In the genomic region with DNA sequence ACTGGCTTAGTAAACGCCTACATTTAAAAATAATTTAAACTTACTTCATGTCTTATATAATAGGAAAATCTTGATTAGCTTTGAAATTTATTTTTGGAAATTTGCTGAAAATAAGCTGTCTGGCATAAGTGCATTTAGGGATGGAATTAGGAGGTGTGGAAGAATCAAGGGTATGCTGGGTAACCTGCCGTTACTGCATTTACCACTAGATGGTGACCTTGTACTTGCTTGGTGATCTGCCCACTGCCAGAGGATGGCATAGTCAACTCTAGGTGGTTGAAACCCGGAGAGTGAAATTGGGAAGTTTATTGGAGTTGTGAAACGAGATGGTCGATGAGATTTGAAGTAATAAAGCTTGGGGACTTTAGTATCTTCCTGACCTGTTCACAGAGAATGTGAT, we compare ENCODE assay signal across 9 mouse cellular contexts.
DNase-seq lines count a peak whose midpoint lies in the region; ATAC-seq and TF ChIP-seq lines count a peak whose summit lies in the region.
"Had no signal": no experiment of that assay in that cellular context is flagged by ENCODE, and none has a peak within 500 bp of the region (broad histone marks: within the 10 kb centered on the region; RNA-seq: fewer than 3 reads in every experiment).

No protein-coding gene starts in this region.

- H3K4me1 ChIP-seq in kidney, adult 2 months (ENCODE audit: control insufficient read depth, insufficient read depth, low read length), result no peaks in the 10 kb centered on the region
- no peaks in the 10 kb centered on the region for H3K4me1 ChIP-seq in kidney, embryonic 16.5 days (ENCODE audit: insufficient read depth, low read length)
- no peaks in the 10 kb centered on the region for H3K4me1 ChIP-seq in hindbrain, embryonic 12.5 days
- H3K4me1 ChIP-seq: megakaryocyte, embryonic 14.5 days had no signal

- peak; percentile 74 for TF ChIP-seq CTCF in kidney, adult 2 months (conservative IDR thresholded peaks at IDR 0.05; ENCODE audit: insufficient read depth, insufficient read length, low read depth, low read length)
- TF ChIP-seq CTCF in Patski (IDR thresholded peaks at IDR 0.05), result peak; percentile 79

- no peaks in the 10 kb centered on the region for H3K9me3 ChIP-seq in kidney, embryonic 16.5 days (ENCODE audit: low read length)
- H3K9me3 ChIP-seq in hindbrain, embryonic 12.5 days (replicated peaks), result no peaks in the 10 kb centered on the region
- H3K9me3 ChIP-seq: megakaryocyte, embryonic 14.5 days had no signal

- TF ChIP-seq POLR2A in kidney, adult 2 months (IDR thresholded peaks at IDR 0.05; ENCODE audit: low read depth, low read length), result no peak

- CTCF ChIA-PET in Patski (lab: Charles Lee), result interaction anchor here (1.2 to 1.5 kb wide), 2 partner anchors 12 to 27 kb away, joined by 4 read pairs; no protein-coding TSS in a partner anchor

- H3K4me3 ChIP-seq in kidney, adult 2 months (ENCODE audit: insufficient read depth, low read depth, low read length), result no peak overlapping the region
- H3K4me3 ChIP-seq in kidney, embryonic 16.5 days (ENCODE audit: low read length), result no peak overlapping the region
- no peak overlapping the region for H3K4me3 ChIP-seq in hindbrain, embryonic 12.5 days
- H3K4me3 ChIP-seq: megakaryocyte, embryonic 14.5 days had no signal

- no peaks in the 10 kb centered on the region for H3K36me3 ChIP-seq in kidney, adult 2 months (ENCODE audit: control insufficient read depth, insufficient read depth, low read length)
- H3K36me3 ChIP-seq in kidney, embryonic 16.5 days (ENCODE audit: insufficient read depth, low read length), result no peaks in the 10 kb centered on the region
- no peaks in the 10 kb centered on the region for H3K36me3 ChIP-seq in hindbrain, embryonic 12.5 days

- no peak overlapping the region for H3K4me2 ChIP-seq in kidney, embryonic 16.5 days (replicated peaks; ENCODE audit: low read depth, low read length)
- no peak overlapping the region for H3K4me2 ChIP-seq in hindbrain, embryonic 12.5 days (replicated peaks)

- no peaks in the 10 kb centered on the region for H3K27me3 ChIP-seq in kidney, adult 2 months (replicated peaks; ENCODE audit: control insufficient read depth, insufficient read depth, low read length)
- no peaks in the 10 kb centered on the region for H3K27me3 ChIP-seq in kidney, embryonic 16.5 days (ENCODE audit: insufficient read depth, low read length)
- H3K27me3 ChIP-seq in Patski, result peaks cover 13% of the 10 kb centered on the region
- H3K27me3 ChIP-seq in hindbrain, embryonic 12.5 days, result no peaks in the 10 kb centered on the region
- H3K27me3 ChIP-seq: megakaryocyte, embryonic 14.5 days had no signal

- H3K9ac ChIP-seq in kidney, embryonic 16.5 days (replicated peaks; ENCODE audit: low read length), result no peak overlapping the region
- H3K9ac ChIP-seq in hindbrain, embryonic 12.5 days, result no peak overlapping the region

- no peak overlapping the region for H3K27ac ChIP-seq in kidney, adult 2 months (ENCODE audit: insufficient read depth, low read depth, low read length)
- no peak overlapping the region for H3K27ac ChIP-seq in kidney, embryonic 16.5 days (ENCODE audit: low read length)
- no peak overlapping the region for H3K27ac ChIP-seq in hindbrain, embryonic 12.5 days

- 17% methylated on average over 5 of the region's 5 CpGs for WGBS in kidney, adult 2 months
- WGBS in kidney, embryonic 16.5 days, result 26% methylated on average over 5 of the region's 5 CpGs
- 38% methylated on average over 5 of the region's 5 CpGs for WGBS in hindbrain, embryonic 12.5 days

- POLR2A ChIA-PET in Patski (lab: Charles Lee), result no interaction called here

- ATAC-seq in kidney, embryonic 16.5 days (ENCODE audit: low FRiP score, low TSS enrichment), result no peak; the same call in 1 of the 2 replicates
- ATAC-seq in Patski, result no peak
- peak; percentile 73 for ATAC-seq in hindbrain, embryonic 12.5 days (ENCODE audit: low FRiP score)
- no peak for ATAC-seq in erythroblast, adult 5-6 weeks (replicated peaks; ENCODE audit: low FRiP score, poor library complexity, severe bottlenecking)

- in situ Hi-C loops in Patski (cut with MboI; ENCODE audit: low pct_unique_long_range_greater_than_20kb), result loop anchor here (5.0 to 10.0 kb wide), 2 partner anchors 1548 to 1631 kb away; no protein-coding TSS in a partner anchor

- DNase-seq in kidney, adult 2 months, result peak; percentile 51
- DNase-seq in Patski (ENCODE audit: low read depth, low spot score), result no peak
- peak; percentile 35 for DNase-seq in embryo, embryonic 11.5 days (ENCODE audit: low read depth, low spot score)
- DNase-seq in left cerebral cortex, adult 9 months (ENCODE audit: low spot score in 2 of 2), result peak; percentile 53 to 89
- DNase-seq in neural tube, embryonic 10.5 days (ENCODE audit: extremely low spot score, low spot score), result peak; percentile 22
